Mouse (Mus musculus): ENCODE measurements at regions not wholly inside any gene's neighbourhood (a gene's known extent, or its start where the extent isn't known, plus 50 kb on each side); places are given as distances from the start of the nearest gene placed in this dataset.

DNA sequence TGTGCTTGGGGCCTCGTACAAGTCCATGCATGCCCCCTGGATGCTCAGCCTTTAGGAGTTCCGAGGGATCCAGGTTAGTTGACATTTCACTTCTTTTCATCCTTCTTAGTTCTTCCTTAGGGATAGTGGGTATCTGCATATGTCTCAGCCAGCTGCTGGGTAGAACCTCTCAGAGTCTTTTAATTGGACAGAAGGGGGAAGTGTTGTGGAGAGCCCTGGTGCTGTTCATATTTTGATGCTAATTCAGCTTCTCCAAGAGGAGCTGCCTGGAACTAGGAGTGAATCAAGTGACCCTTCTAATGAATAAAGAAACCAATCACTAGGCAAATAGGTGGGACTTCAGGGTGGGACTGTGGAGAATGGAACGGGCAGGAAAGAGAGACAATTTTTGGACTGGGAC is 67.3 kb upstream of the Cdh9 start:
- 84% methylated on average over 3 of the region's 3 CpGs for WGBS
- TF ChIP-seq CTCF (IDR thresholded peaks at IDR 0.05; ENCODE audit: low read depth), result no peak
- H3K4me2 ChIP-seq (replicated peaks; ENCODE audit: low read depth), result no peak overlapping the region
- H3K27ac ChIP-seq (ENCODE audit: low read depth, low read length), result no peak overlapping the region
- no peaks in the 10 kb centered on the region for H3K27me3 ChIP-seq (replicated peaks; ENCODE audit: control insufficient read depth, insufficient read depth, low read length)
- H3K4me3 ChIP-seq (ENCODE audit: low read depth, low read length), result no peak overlapping the region
- no peaks in the 10 kb centered on the region for H3K36me3 ChIP-seq (ENCODE audit: control insufficient read depth, insufficient read depth)
- H3K4me1 ChIP-seq (replicated peaks; ENCODE audit: control insufficient read depth, insufficient read depth, low read length), result no peaks in the 10 kb centered on the region
- no peaks in the 10 kb centered on the region for H3K9me3 ChIP-seq (ENCODE audit: control insufficient read depth)
- no peak overlapping the region for H3K9ac ChIP-seq (ENCODE audit: low read depth, low read length)
- no peak for ATAC-seq

All from intestine, postnatal 0 days (tissue).